Mouse (Mus musculus) stomach, embryonic 16.5 days (tissue): ENCODE data around the gene Kdm5d. TPM values are rescaled to one million over a fixed set of nuclear protein-coding genes. Genes with fewer than 3 reads are reported as not detected.

Experiments
- ATAC-seq: fragments of 200-750 bp; cut with Nextera tagmentation; 2 replicates; pipeline ENCODE4 v1.8.0; 2017; ENCODE audit warnings: moderate number of reproducible peaks, moderate TSS enrichment; ENCODE audit not compliant: insufficient read depth, low FRiP score
- H3K27ac ChIP-seq: fragments of 300-500 bp; sonication (generic); 2 replicates; pipeline ENCODE4 v1.5.1; 2014; ENCODE audit warnings: low read length
- H3K27me3 ChIP-seq: fragments of 300-500 bp; sonication (generic); 2 replicates; pipeline ENCODE4 v1.6.1; 2014; ENCODE audit warnings: low read length, control low read depth, mixed read lengths; ENCODE audit not compliant: control insufficient read depth, insufficient read depth
- H3K36me3 ChIP-seq: fragments of 300-500 bp; sonication (generic); 2 replicates; pipeline ENCODE4 v1.6.1; 2014; ENCODE audit warnings: low read length; ENCODE audit not compliant: control insufficient read depth, insufficient read depth
- H3K4me1 ChIP-seq: fragments of 300-500 bp; sonication (generic); 2 replicates; pipeline ENCODE4 v1.6.1; 2014; ENCODE audit warnings: low read length, control low read depth, mixed read lengths; ENCODE audit not compliant: control insufficient read depth, insufficient read depth
- H3K4me2 ChIP-seq: fragments of 300-500 bp; sonication (generic); 2 replicates; pipeline ENCODE4 v1.6.1; 2014; ENCODE audit warnings: low read depth, low read length, mixed read lengths
- H3K4me3 ChIP-seq: fragments of 300-500 bp; sonication (generic); replicated peaks from 2 replicates; pipeline ENCODE4 v1.5.1; 2014; ENCODE audit warnings: mild to moderate bottlenecking, low read length
- H3K9ac ChIP-seq: fragments of 300-500 bp; sonication (generic); 2 replicates; pipeline ENCODE4 v1.6.1; 2014; ENCODE audit warnings: low read length
- H3K9me3 ChIP-seq: fragments of 300-500 bp; sonication (generic); replicated peaks from 2 replicates; pipeline ENCODE4 v1.6.1; 2016; ENCODE audit warnings: low read length, control low read depth; ENCODE audit not compliant: control insufficient read depth
- WGBS: fragments of 180-500 bp; shearing (Covaris S2); extraction: QIAGEN DNeasy Blood & Tissue Kit; methylation state at CpG from one replicate; pipeline ENCODE4 v1.1.7; 2014; 5-methylcytosine and 5-hydroxymethylcytosine counted together
- microRNA-seq: library from miRNA; unstranded; fragments of <30 nt; microRNA quantifications from one replicate; pipeline ENCODE4, GENCODE M21; 2016
- polyA plus RNA-seq: library from polyadenylated mRNA; unstranded; fragments of >200 nt; fragmentation: Nextera tagmentation; extraction: Ambion mirVana; gene quantifications from 2 replicates; pipeline ENCODE4 v1.2.1, GENCODE M21; 2015

The Kdm5d gene
- polyA plus RNA-seq, result 4.4 and 8.8 TPM in 2 replicates

- Histone ChIP-seq H3K4me2 (0 out of 2 replicates have a peak within 1 kb of the TSS, but pooled peaks have one; percentile 9), H3K9me3 (no peaks in the 10 kb centered on the region), H3K27ac (no peak within 1 kb of the TSS), H3K36me3 (no peaks in the 10 kb centered on the region), H3K4me1 (no peaks in the 10 kb centered on the region), H3K4me3 (peak within 1 kb of the TSS; percentile 46), H3K27me3 (no peaks in the 10 kb centered on the region), H3K9ac (peak within 1 kb of the TSS; percentile 35; the same call in 1 of the 2 replicates)
- WGBS, result 2% methylated on average over 34 of the region's 34 CpGs
- ATAC-seq, result no peak
These were observed at the start of gene Kdm5d for GRCm38 (mm10) chrY:897393-898227. TSS of gene Kdm5d (plus strand) at chrY:897788.

GRCm38 (mm10) chrY:872404-872803 lies 25.2 kb upstream of the Kdm5d start:
- no peak for ATAC-seq

DNA sequence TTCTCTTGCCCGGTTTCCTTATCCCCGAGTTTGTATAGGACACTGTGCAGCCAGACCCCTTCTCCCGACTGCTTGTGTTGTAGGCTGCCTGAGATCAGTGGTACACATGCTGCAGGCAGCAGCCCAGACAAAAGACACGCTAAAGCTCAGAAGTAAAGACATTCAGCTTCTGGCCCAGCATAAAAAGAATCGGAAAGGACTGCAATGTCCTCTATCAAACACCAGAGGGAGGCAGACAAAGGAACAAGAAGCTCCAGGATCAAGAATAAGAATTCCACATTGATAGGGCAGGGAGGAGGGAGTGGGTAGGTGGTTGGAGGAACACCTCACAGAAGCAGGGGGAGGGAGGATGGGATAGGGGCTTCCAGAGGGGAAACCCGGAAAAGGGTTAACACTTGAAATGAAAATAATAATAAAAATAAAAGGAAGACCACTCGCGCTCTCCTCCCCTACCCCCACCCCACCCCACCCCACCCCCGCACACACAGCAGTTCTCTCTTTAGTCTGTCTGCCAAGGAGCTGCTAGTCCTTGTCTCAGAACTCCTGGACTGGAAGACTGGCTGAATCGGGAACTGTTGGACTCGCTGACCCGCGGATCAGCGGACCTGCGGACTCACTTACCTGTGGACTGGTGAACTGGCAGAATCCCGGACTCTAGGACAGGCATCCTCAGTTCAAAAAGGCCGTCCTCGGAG lies 24.6 kb upstream of the Kdm5d start:
- H3K4me2 ChIP-seq, result no peak overlapping the region
- H3K27ac ChIP-seq, result no peak overlapping the region
- H3K9ac ChIP-seq, result no peak overlapping the region
- H3K4me1 ChIP-seq, result no peaks in the 10 kb centered on the region
- no peaks in the 10 kb centered on the region for H3K36me3 ChIP-seq
- no peaks in the 10 kb centered on the region for H3K27me3 ChIP-seq
- no peaks in the 10 kb centered on the region for H3K9me3 ChIP-seq
- 36% methylated on average over 16 of the region's 18 CpGs for WGBS
- no peak for ATAC-seq
- no peak overlapping the region for H3K4me3 ChIP-seq

More at GRCm38 (mm10) chrY:872404-872803, 25.2 kb upstream of the Kdm5d start:
- Histone ChIP-seq H3K4me2 (no peak overlapping the region), H3K4me3 (no peak overlapping the region), H3K9me3 (no peaks in the 10 kb centered on the region), H3K36me3 (no peaks in the 10 kb centered on the region), H3K4me1 (no peaks in the 10 kb centered on the region), H3K9ac (no peak overlapping the region), H3K27ac (no peak overlapping the region), H3K27me3 (no peaks in the 10 kb centered on the region)

Small RNA genes within 50 kb of the gene (microRNA-seq; reads per million reads assigned to microRNA genes)
- not detected for gene Gm47281

Other genes starting within 250 kb of the Kdm5d start
- gene Zfy1, start 100.4 kb upstream of the Kdm5d start, polyA plus RNA-seq, result not detected in 2 replicates
- gene Uba1y, start 79.1 kb upstream of the Kdm5d start, polyA plus RNA-seq, result not detected in 2 replicates
- gene Eif2s3y, start 112.8 kb downstream of the Kdm5d start, polyA plus RNA-seq, result 15.3 and 39.4 TPM in 2 replicates